Mouse (Mus musculus) intestine, embryonic 15.5 days (tissue): ENCODE measurements around the gene Arsk. TPM values are rescaled to one million over a fixed set of nuclear protein-coding genes. Genes with fewer than 3 reads are reported as not detected.

ENCODE experiments used
- ATAC-seq: fragments of 200-750 bp; cut with Nextera tagmentation; 2 replicates; pipeline ENCODE4 v1.8.0; 2017; ENCODE audit warnings: moderate TSS enrichment, moderate library complexity
- H3K27ac ChIP-seq: fragments of 300-500 bp; sonication (generic); 2 replicates; pipeline ENCODE4 v1.5.1; 2015; ENCODE audit warnings: mild to moderate bottlenecking, inconsistent platforms
- H3K27me3 ChIP-seq: fragments of 300-500 bp; sonication (generic); replicated peaks from 2 replicates; pipeline ENCODE4 v1.6.1; 2015; ENCODE audit warnings: inconsistent platforms
- H3K36me3 ChIP-seq: fragments of 300-500 bp; sonication (generic); 2 replicates; pipeline ENCODE4 v1.6.1; 2015; ENCODE audit warnings: inconsistent platforms
- H3K4me1 ChIP-seq: fragments of 300-500 bp; sonication (generic); replicated peaks from 2 replicates; pipeline ENCODE4 v1.6.1; 2015; ENCODE audit warnings: inconsistent platforms
- H3K4me2 ChIP-seq: fragments of 300-500 bp; sonication (generic); replicated peaks from 2 replicates; pipeline ENCODE4 v1.6.1; 2015; ENCODE audit warnings: mild to moderate bottlenecking, inconsistent platforms
- H3K4me3 ChIP-seq: fragments of 300-500 bp; sonication (generic); replicated peaks from 2 replicates; pipeline ENCODE4 v1.5.1; 2015; ENCODE audit warnings: inconsistent platforms
- H3K9ac ChIP-seq: fragments of 300-500 bp; sonication (generic); 2 replicates; pipeline ENCODE4 v1.6.1; 2015; ENCODE audit warnings: inconsistent platforms
- H3K9me3 ChIP-seq: fragments of 300-500 bp; sonication (generic); 2 replicates; pipeline ENCODE4 v1.6.1; 2016; ENCODE audit warnings: inconsistent platforms
- WGBS: fragments of 180-500 bp; shearing (Covaris S2); methylation state at CpG from one replicate; pipeline ENCODE4 v1.1.7; 2015; 5-methylcytosine and 5-hydroxymethylcytosine counted together
- polyA plus RNA-seq: library from polyadenylated mRNA; unstranded; fragments of >200 nt; fragmentation: Nextera tagmentation; extraction: Ambion mirVana; gene quantifications from 2 replicates; pipeline ENCODE4 v1.2.1, GENCODE M21; 2015

The Arsk gene
- 4.1 and 5.6 TPM in 2 replicates for polyA plus RNA-seq

DNA sequence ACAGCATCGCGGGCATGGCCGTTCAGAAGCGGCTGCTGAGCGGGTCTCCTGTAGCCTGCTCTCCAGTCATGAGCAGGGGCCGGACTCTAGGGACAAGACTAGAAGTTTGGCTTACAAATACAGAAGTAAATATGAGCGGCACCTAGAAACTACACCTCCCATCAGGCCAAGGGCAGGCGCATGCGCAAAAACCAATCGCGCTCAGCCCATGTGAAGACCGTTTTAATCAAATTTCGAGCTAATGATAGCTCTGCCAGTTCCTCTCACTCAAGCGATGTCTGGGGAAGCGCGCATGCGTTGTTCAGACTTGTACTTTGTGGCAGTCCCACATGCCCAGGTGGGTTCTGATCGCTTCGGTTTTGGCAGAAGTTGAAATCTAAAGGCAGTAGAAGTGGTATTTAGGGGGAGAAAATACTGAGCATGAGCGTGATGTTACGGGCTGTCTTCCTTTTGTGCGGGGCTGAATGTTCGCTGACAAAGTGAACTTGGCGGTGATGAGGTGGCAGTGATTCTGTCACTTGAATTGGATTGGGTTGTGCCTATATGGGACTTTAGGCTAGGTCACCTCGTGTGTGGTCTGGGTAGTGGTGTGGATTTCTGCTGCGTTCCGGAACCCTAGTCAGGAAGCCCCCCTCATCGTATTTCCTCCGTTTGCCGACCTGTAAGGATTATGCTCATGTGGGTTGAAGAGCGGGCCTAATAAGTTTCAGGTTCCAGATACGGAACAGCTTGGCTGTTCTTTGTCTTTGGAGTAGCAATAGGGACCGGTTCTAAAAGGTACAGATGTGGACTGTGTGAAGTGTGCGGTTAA, at the start of gene Arsk, which contains the start of gene Ttc37:
Gene Arsk (minus strand): TSS at position 168 of the 811 bp plus-strand sequence.
Gene Ttc37 (plus strand): TSS at position 242 of the 811 bp plus-strand sequence.
- Histone ChIP-seq H3K4me3 (peak within 1 kb of the TSS; percentile 66), H3K4me1 (no peaks in the 10 kb centered on the region), H3K9me3 (no peaks in the 10 kb centered on the region), H3K9ac (peak within 1 kb of the TSS; percentile 61), H3K4me2 (peak within 1 kb of the TSS; percentile 58), H3K36me3 (no peaks in the 10 kb centered on the region), H3K27ac (peak within 1 kb of the TSS; percentile 58), H3K27me3 (no peaks in the 10 kb centered on the region)
- ATAC-seq, result peak; percentile 98
- under 1% methylated on average over 34 of the region's 34 CpGs for WGBS

DNA sequence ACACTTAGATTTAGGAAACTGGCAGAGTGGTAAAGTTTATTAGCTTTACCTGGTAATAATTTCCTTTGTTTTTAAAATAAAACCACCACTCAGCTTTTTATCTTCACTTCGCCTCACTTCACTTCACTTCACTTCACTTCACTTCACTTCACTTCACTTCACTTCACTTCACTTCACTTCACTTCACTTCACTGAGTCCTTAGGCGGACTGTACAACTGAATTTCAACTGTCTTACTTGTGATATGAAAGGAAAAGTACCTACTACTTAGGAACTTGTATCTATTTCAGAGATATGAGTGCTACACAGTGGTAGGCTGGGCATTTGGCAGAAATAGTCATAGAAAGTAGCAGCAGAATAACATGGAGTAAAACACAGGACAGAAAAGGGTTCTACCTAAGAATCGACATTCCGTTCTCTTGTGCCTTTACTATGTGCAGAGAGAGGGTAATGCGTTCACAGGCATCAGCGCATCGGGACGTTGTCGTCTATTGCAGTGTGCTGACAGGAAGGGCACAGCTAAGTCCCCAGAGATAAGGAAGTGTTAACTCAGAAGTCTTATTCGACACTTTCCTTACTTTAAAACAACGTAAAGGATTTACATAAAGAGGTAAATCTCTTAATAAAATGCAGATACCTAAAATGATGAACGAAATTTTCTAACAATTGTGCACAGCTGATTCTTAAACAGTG, 42.8 kb upstream of the Arsk start:
- H3K27me3 ChIP-seq, result no peaks in the 10 kb centered on the region
- H3K4me3 ChIP-seq, result no peak overlapping the region
- no peak overlapping the region for H3K27ac ChIP-seq
- ATAC-seq, result no peak
- H3K36me3 ChIP-seq, result no peaks in the 10 kb centered on the region
- no peak overlapping the region for H3K9ac ChIP-seq
- H3K9me3 ChIP-seq, result no peaks in the 10 kb centered on the region
- WGBS, result 92% methylated on average over 12 of the region's 12 CpGs
- H3K4me2 ChIP-seq, result no peak overlapping the region
- H3K4me1 ChIP-seq, result no peaks in the 10 kb centered on the region

DNA sequence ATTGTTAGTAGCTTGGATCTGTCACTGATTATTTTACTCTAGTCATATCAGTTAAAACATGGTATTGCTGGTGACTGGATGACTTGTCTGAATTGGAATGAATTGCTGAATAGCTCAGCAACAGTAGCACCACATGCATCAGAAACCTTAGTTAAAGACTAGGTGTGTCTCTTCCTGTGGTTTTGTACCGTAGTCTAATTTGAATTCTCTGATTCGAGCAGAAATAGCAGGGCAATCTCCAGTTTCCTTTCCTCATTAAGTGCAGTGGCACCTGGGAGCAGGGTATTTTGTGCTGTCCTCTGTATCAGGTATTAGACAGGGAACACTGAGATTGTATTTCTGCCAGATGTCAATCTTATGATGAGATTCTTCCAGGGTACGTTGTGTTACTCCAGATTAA, 40.4 kb upstream of the Arsk start:
- Histone ChIP-seq H3K4me3 (no peak overlapping the region), H3K36me3 (peaks cover 6% of the 10 kb centered on the region), H3K4me1 (no peaks in the 10 kb centered on the region), H3K27me3 (no peaks in the 10 kb centered on the region), H3K27ac (no peak overlapping the region), H3K9ac (no peak overlapping the region), H3K4me2 (no peak overlapping the region), H3K9me3 (no peaks in the 10 kb centered on the region)
- 81% methylated on average over 3 of the region's 3 CpGs for WGBS
- ATAC-seq, result no peak

DNA sequence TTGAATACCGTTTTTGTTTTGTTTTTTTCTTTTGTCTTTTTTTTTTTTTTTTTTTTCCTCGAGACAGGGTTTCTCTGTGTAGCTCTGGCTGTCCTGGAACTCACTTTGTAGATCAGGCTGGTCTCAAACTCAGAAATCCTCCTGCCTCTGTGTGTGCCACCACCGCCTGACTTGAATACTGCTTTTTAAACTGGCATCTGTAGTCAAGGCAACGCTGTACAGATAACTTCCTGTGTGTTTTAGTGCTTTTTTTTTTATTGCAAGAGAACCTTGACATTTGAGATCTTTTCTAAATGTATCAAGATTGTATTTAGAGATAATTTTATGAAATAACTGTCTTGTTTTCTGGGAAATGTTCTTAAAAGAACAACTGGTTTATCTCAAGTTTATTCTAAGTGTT, 34.0 kb upstream of the Arsk start:
- 79% methylated on average over 4 of the region's 4 CpGs for whole genome bisulfite sequencing
- ATAC-seq, result no peak
- Histone ChIP-seq H3K9ac (no peak overlapping the region), H3K27ac (no peak overlapping the region), H3K36me3 (peaks cover 9% of the 10 kb centered on the region), H3K27me3 (no peaks in the 10 kb centered on the region), H3K4me3 (no peak overlapping the region), H3K4me2 (no peak overlapping the region), H3K4me1 (no peaks in the 10 kb centered on the region), H3K9me3 (no peaks in the 10 kb centered on the region)

DNA sequence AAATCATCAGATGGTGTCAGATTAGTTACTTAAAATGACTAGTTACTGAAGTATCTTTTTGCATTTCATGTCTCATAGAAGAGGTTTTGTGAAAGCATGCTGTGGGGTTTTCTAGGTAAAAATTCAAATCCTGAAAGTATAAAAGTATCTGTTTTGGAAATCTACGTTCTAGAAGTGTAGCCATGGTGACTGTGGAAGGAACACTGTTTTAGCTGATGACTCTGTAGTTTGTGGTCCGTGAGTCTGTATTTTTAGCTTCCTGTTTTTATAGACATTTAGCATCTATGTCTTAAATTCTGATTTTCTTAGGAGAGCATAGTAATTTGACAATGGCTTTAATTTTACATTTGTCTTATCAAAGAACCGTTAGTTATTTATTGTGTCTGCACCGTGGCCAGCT, 30.3 kb upstream of the Arsk start:
- Histone ChIP-seq H3K27me3 (no peaks in the 10 kb centered on the region), H3K4me1 (no peaks in the 10 kb centered on the region), H3K36me3 (0 out of 2 replicates have a peak, but pooled peaks cover 6% of the 10 kb centered on the region), H3K27ac (no peak overlapping the region), H3K9me3 (no peaks in the 10 kb centered on the region), H3K4me3 (no peak overlapping the region), H3K4me2 (no peak overlapping the region), H3K9ac (no peak overlapping the region)
- WGBS, result 93% methylated on average over 4 of the region's 4 CpGs
- no peak for ATAC-seq

DNA sequence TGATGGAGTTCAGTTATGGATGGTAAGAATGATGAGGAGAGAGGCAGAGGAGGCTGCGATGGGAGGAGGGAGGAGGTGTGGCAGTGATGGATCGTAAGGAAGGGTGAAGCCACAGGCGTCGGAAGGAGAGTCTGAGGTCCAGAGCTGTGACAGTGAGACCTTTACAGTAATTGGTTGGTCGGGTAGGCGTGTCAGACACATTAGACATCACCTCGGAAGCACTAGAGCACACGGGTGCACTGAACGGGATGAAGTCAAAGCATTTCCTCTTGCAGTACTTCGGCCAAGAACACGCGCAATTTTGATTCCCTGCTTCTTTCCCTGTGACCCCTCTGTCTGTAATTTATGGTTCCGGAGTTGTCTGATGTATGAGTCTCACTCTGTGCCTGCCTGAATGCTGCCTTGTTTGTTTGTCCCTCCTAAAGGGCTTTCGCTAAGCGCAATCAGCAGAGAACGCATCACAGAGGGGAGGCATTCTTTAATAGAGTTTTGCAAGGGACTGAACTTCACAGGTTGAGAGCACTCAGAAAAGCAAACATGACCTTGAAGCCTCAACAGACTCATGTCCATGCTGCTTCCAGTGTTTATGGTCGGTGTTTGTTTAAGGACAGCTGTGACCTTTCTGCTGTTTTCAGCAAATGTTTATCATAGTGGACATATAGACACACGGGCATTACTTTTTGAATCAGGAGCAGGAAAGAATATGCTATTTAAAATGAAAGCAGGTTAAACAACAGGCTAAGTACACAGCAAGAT, 10.8 kb upstream of the Arsk start:
- no peak for ATAC-seq
- no peaks in the 10 kb centered on the region for H3K4me1 ChIP-seq
- no peaks in the 10 kb centered on the region for H3K9me3 ChIP-seq
- no peak overlapping the region for H3K9ac ChIP-seq
- H3K36me3 ChIP-seq, result peaks cover 10% of the 10 kb centered on the region; the same call in 1 of the 2 replicates
- H3K27me3 ChIP-seq, result no peaks in the 10 kb centered on the region
- WGBS, result 82% methylated on average over 18 of the region's 18 CpGs
- no peak overlapping the region for H3K4me2 ChIP-seq
- H3K27ac ChIP-seq, result no peak overlapping the region
- H3K4me3 ChIP-seq, result no peak overlapping the region

DNA sequence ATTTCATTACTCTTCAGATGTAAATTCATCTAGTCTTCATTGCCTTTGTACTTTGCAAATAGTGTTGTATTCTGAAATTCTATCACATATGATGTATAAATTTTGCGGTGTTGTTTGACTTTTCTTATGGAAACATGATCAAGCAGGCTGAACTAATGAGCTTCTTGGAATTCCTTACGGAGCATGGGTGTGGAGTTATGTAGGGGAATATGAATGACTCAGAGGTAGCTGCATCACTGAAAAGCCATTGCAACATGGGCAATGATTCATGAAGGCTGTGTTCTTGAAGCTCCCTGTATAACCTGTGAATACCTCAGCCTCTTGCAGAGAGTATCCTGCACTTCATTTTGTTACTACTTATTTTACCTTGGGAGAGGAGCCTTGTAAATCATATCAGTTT, 3.5 kb upstream of the Arsk start:
- no peaks in the 10 kb centered on the region for H3K27me3 ChIP-seq
- no peak overlapping the region for H3K9ac ChIP-seq
- 94% methylated on average over 2 of the region's 2 CpGs for WGBS
- H3K4me1 ChIP-seq, result no peaks in the 10 kb centered on the region
- H3K9me3 ChIP-seq, result no peaks in the 10 kb centered on the region
- no peaks in the 10 kb centered on the region for H3K36me3 ChIP-seq
- H3K4me3 ChIP-seq, result no peak overlapping the region
- no peak overlapping the region for H3K4me2 ChIP-seq
- ATAC-seq, result no peak
- H3K27ac ChIP-seq, result no peak overlapping the region

DNA sequence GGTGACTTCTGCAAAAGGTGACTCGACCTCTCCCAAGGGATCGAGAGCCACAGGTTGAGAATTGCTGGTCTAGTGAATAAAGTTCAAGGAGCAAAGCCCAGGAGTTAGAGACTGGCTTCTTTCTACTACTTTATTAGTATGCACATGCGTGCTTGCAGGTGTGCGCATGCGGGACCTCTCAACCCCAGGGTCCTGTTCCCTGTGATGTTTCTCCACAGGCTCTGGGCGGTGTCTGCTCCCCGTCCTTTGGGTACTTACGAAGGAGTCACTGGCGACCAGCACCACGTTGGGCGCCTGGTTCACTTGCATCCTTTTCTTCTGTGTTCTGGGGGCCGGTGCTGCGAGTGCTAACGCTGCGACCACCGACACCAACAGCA, 356 bp downstream of the Arsk start:
- H3K4me3 ChIP-seq, result peak overlapping the region; percentile 66
- peak; percentile 88 for ATAC-seq
- H3K27me3 ChIP-seq, result no peaks in the 10 kb centered on the region
- peak overlapping the region; percentile 58 for H3K27ac ChIP-seq
- no peaks in the 10 kb centered on the region for H3K9me3 ChIP-seq
- peak overlapping the region; percentile 58 for H3K4me2 ChIP-seq
- no peaks in the 10 kb centered on the region for H3K4me1 ChIP-seq
- peak overlapping the region; percentile 54 for H3K9ac ChIP-seq
- WGBS, result 3% methylated on average over 16 of the region's 16 CpGs
- no peaks in the 10 kb centered on the region for H3K36me3 ChIP-seq

DNA sequence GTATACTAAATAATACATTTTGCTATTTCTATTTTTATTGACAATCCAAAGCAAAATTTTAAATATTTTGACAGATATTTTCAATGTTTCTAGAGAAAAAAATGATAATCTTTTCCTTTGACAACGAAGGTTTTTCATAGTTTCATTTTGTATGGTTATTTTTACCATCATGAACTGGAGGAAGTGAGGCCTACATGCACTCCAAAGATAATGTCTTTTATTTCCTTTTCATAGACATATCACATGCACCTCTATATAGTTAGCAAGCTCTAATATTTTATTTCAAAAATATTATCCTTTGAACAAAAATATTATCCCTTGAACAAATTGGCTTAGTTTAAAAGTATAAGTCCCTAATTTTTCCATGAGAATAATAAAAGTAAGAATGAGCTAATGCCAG, 24.1 kb downstream of the Arsk start:
- Histone ChIP-seq H3K4me3 (no peak overlapping the region), H3K27me3 (no peaks in the 10 kb centered on the region), H3K27ac (no peak overlapping the region), H3K9ac (no peak overlapping the region), H3K9me3 (no peaks in the 10 kb centered on the region), H3K4me2 (no peak overlapping the region), H3K36me3 (no peaks in the 10 kb centered on the region), H3K4me1 (no peaks in the 10 kb centered on the region)
- WGBS, result 70% methylated on average over 1 of the region's 1 CpGs
- no peak for ATAC-seq

DNA sequence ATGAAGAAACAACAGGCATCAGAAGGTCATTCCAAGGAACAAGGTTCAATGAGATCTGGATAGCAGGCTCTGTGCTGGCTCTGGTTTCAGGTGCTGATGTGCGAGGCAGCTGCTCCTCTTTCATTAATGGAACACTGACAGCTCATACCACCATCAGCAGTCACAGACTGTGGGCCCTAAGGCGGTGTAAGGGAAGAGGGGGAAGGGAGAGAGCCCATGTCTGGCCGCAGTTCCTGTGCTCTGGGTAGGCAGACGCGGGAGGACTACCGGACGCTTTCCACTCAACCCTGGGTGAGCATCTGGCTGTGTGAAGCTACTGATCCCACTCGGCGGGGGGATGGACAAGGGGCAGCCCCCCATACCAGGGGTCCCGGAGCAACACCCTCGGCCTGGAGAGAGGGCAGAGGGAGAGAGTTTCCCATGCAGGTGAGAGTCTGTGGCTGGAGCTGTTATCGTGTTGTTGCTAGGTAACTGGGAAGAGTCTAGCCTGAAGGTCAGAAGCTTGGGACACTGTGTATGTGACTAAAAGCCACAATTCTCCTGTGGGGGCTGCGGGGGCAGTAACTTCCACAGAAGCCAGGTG, 34.0 kb downstream of the Arsk start:
- H3K4me1 ChIP-seq, result no peaks in the 10 kb centered on the region
- H3K4me3 ChIP-seq, result no peak overlapping the region
- H3K9me3 ChIP-seq, result no peaks in the 10 kb centered on the region
- no peak overlapping the region for H3K9ac ChIP-seq
- no peaks in the 10 kb centered on the region for H3K27me3 ChIP-seq
- ATAC-seq, result 0 out of 2 replicates have a peak, but pooled peaks have one; percentile 8
- no peaks in the 10 kb centered on the region for H3K36me3 ChIP-seq
- H3K27ac ChIP-seq, result no peak overlapping the region
- H3K4me2 ChIP-seq, result no peak overlapping the region
- WGBS, result 83% methylated on average over 13 of the region's 13 CpGs

DNA sequence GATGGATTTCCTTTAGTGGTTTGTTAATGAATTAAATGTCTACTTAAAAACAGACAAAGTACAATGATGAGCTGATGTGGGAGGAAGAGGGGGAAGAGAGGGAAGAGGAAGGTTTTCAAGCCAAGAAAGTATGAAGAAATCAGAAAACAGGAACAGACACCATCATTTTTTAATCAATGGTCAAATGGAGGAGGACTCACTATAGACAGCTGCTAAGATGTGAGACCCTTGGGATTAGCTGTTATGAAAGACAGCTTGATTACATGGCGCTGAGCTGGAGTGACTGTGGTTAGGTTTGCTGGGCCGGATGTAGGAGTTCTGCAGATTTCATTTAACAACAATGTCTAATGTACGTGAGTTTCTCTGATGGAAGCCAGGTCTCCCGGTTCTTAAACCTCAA, 34.9 kb downstream of the Arsk start:
- WGBS, result 87% methylated on average over 4 of the region's 4 CpGs
- Histone ChIP-seq H3K9ac (no peak overlapping the region), H3K36me3 (no peaks in the 10 kb centered on the region), H3K27me3 (no peaks in the 10 kb centered on the region), H3K4me2 (no peak overlapping the region), H3K27ac (no peak overlapping the region), H3K4me3 (no peak overlapping the region), H3K4me1 (no peaks in the 10 kb centered on the region), H3K9me3 (no peaks in the 10 kb centered on the region)
- no peak for ATAC-seq

DNA sequence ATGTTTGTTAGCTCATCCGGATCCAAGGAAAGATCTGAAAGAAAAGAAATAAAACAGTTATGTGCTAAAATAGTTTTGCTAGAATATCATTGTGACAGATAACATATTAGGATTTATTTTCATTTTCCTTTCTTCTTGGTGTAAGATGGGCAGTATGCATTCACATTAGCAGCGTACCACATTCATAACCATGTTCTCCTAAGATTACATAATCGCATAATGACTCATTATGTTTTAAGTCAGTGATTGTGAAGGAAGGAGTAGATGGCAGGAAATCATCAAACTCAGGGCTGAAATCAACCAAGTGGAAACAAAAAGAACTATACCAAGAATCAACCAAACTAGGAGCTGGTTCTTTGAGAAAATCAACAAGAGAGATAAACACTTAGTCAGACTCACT, 35.9 kb downstream of the Arsk start:
- H3K36me3 ChIP-seq, result no peaks in the 10 kb centered on the region
- no peak overlapping the region for H3K4me3 ChIP-seq
- H3K27ac ChIP-seq, result no peak overlapping the region
- peaks cover 2% of the 10 kb centered on the region; the same call in 1 of the 2 replicates for H3K27me3 ChIP-seq
- H3K9me3 ChIP-seq, result no peaks in the 10 kb centered on the region
- H3K4me2 ChIP-seq, result no peak overlapping the region
- ATAC-seq, result no peak
- no peaks in the 10 kb centered on the region for H3K4me1 ChIP-seq
- WGBS, result 94% methylated on average over 3 of the region's 3 CpGs
- no peak overlapping the region for H3K9ac ChIP-seq
